Mouse (Mus musculus) Patski (cell line): Measurements from ENCODE around the gene Arl3. TPM values are rescaled to one million over a fixed set of nuclear protein-coding genes. Genes with fewer than 3 reads are reported as not detected.
"Not testable (repeated sequence)": the region's sequence is repeated elsewhere in the genome, so short reads cannot be mapped to it uniquely, and the experiment has no call there.

ENCODE experiments used
- ATAC-seq: fragments of 100-300 bp; one replicate; pipeline ENCODE4 v1.8.0; 2021
- CTCF ChIA-PET: fragments of 350-600 bp; sonication (Branson Sonifier 250); formaldehyde crosslinking; loops from one replicate; lab custom pipeline; 2022; ENCODE audit warnings: inconsistent platforms; lab: Charles Lee
- POLR2A ChIA-PET: fragments of 350-600 bp; sonication (Branson Sonifier 250); formaldehyde crosslinking; loops from one replicate; lab custom pipeline; 2022; ENCODE audit warnings: antibody characterized with exemption, inconsistent platforms; lab: Charles Lee
- DNase-seq: peaks from one replicate; pipeline ENCODE4 v3.0.0-alpha.2; 2011; ENCODE audit warnings: low read depth, low spot score
- H3K27me3 ChIP-seq: fragments of 371-371 bp; one replicate; pipeline ENCODE4 v1.5.1; 2021
- CTCF ChIP-seq: fragments of 100-300 bp; IDR thresholded peaks from one replicate; pipeline ENCODE4 v1.5.1; 2021
- in situ Hi-C: fragments of 300-500 bp; cut with MboI; formaldehyde crosslinking; loops from 3 replicates; pipeline ENCODE4 v1.11.1; 2018; ENCODE audit warnings: low pct_unique_long_range_greater_than_20kb, mixed read lengths
- polyA plus RNA-seq: library from polyadenylated mRNA; unstranded; gene quantifications from one replicate; pipeline ENCODE4 v1.2.3, GENCODE M21; 2021

Arl3 gene
- polyA plus RNA-seq, 1 experiment from 2014 or later: 187 TPM

- no peak for TF ChIP-seq CTCF
- ChIA-PET POLR2A (no interaction called here), CTCF (interaction anchor here (1.2 kb wide), 1 partner anchor 150 kb away, joined by 3 read pairs; no protein-coding TSS in a partner anchor)
- in situ Hi-C loops: no loop called here
- ATAC-seq: no peak
- no peak for DNase-seq
- no peaks in the 10 kb centered on the region for H3K27me3 ChIP-seq
Observed at GRCm38 (mm10) chr19:46591575-46591974, 18.6 kb upstream of the Arl3 start.

- in situ Hi-C loops: loop anchor here (5.0 to 10.0 kb wide), 3 partner anchors 79 to 257 kb away; no protein-coding TSS in a partner anchor
- no peaks in the 10 kb centered on the region for H3K27me3 ChIP-seq
- ChIA-PET POLR2A (interaction anchor here (1.1 kb wide), 2 partner anchors 57 to 152 kb away, joined by 3 read pairs; no protein-coding TSS in a partner anchor), CTCF (interaction anchor here (0.7 to 4.2 kb wide), 20 partner anchors 9 to 452 kb away, joined by 3 to 26 read pairs (median 4); partner anchors contain the start of genes Arl3, Sfxn2 and Wbp1l)
- ATAC-seq: peak; percentile 69
- TF ChIP-seq CTCF: peak; percentile 98
- no peak for DNase-seq
Observed at GRCm38 (mm10) chr19:46587823-46588508, 15.0 kb upstream of the Arl3 start.

- no peak for DNase-seq
- in situ Hi-C loops: no loop called here
- ChIA-PET CTCF (interaction anchor here (1.3 kb wide), 1 partner anchor 37 kb away, joined by 3 read pairs; no protein-coding TSS in a partner anchor), POLR2A (interaction anchor here (0.6 kb wide), 1 partner anchor 75 kb away, joined by 7 read pairs; no protein-coding TSS in a partner anchor)
- no peak for TF ChIP-seq CTCF
- no peak for ATAC-seq
- H3K27me3 ChIP-seq: no peaks in the 10 kb centered on the region
Observed at GRCm38 (mm10) chr19:46575196-46575595, 2.2 kb upstream of the Arl3 start.

- CTCF ChIA-PET: interaction anchor here (1.5 kb wide), 1 partner anchor 22 kb away, joined by 4 read pairs; no protein-coding TSS in a partner anchor
- no peaks in the 10 kb centered on the region for H3K27me3 ChIP-seq
- DNase-seq: no peak
- in situ Hi-C loops: no loop called here
- POLR2A ChIA-PET: no interaction called here
- TF ChIP-seq CTCF: no peak
- no peak for ATAC-seq
Observed at GRCm38 (mm10) chr19:46573990-46574389, 992 bp upstream of the Arl3 start.

- no peak for TF ChIP-seq CTCF
- in situ Hi-C loops: no loop called here
- ChIA-PET CTCF (interaction anchor here (0.8 to 1.5 kb wide), 4 partner anchors 16 to 119 kb away, joined by 3 to 4 read pairs (median 3); no protein-coding TSS in a partner anchor), POLR2A (interaction anchor here (0.6 kb wide), 1 partner anchor 167 kb away, joined by 3 read pairs; no protein-coding TSS in a partner anchor)
- DNase-seq: no peak
- peak; percentile 59 for ATAC-seq
- no peaks in the 10 kb centered on the region for H3K27me3 ChIP-seq
Observed at GRCm38 (mm10) chr19:46572548-46572947, 450 bp downstream of the Arl3 start.

- no peak for DNase-seq
- no peak for TF ChIP-seq CTCF
- ATAC-seq: no peak
- CTCF ChIA-PET: interaction anchor here (1.0 to 1.3 kb wide), 4 partner anchors 10 to 119 kb away, joined by 3 read pairs; no protein-coding TSS in a partner anchor
- POLR2A ChIA-PET: no interaction called here
- in situ Hi-C loops: no loop called here
- no peaks in the 10 kb centered on the region for H3K27me3 ChIP-seq
Observed at GRCm38 (mm10) chr19:46571878-46572244, 1.1 kb downstream of the Arl3 start.

- CTCF ChIA-PET: interaction anchor here (0.7 to 1.3 kb wide), 4 partner anchors 10 to 467 kb away, joined by 3 read pairs; no protein-coding TSS in a partner anchor
- in situ Hi-C loops, H3K27me3 ChIP-seq, DNase-seq, ATAC-seq, POLR2A ChIA-PET: not testable (repeated sequence)
Observed at GRCm38 (mm10) chr19:46571211-46571877, 1.7 kb downstream of the Arl3 start.

- no peak for DNase-seq
- TF ChIP-seq CTCF: no peak
Observed at GRCm38 (mm10) chr19:46564043-46564462, 8.9 kb downstream of the Arl3 start.

GRCm38 (mm10) chr19:46563603-46564002, 9.4 kb downstream of the Arl3 start:
- in situ Hi-C loops: no loop called here
- ATAC-seq (no peak), DNase-seq (no peak)
- H3K27me3 ChIP-seq: no peaks in the 10 kb centered on the region
- POLR2A ChIA-PET: no interaction called here
- CTCF ChIA-PET: interaction anchor here (1.2 kb wide), 1 partner anchor 124 kb away, joined by 3 read pairs; no protein-coding TSS in a partner anchor
- no peak for TF ChIP-seq CTCF

More at GRCm38 (mm10) chr19:46564043-46564462, 8.9 kb downstream of the Arl3 start:
- CTCF ChIA-PET: interaction anchor here (1.2 kb wide), 1 partner anchor 124 kb away, joined by 3 read pairs; no protein-coding TSS in a partner anchor
- H3K27me3 ChIP-seq: no peaks in the 10 kb centered on the region
- in situ Hi-C loops: no loop called here
- POLR2A ChIA-PET: no interaction called here
- ATAC-seq: no peak
